Mouse (Mus musculus) kidney, embryonic 16.5 days (tissue): ENCODE measurements around the gene Mrpl20. TPM values are rescaled to one million over a fixed set of nuclear protein-coding genes. Genes with fewer than 3 reads are reported as not detected.

Source experiments
- ATAC-seq: fragments of 200-750 bp; cut with Nextera tagmentation; 2 replicates; pipeline ENCODE4 v1.8.0; 2017; ENCODE audit warnings: moderate TSS enrichment; ENCODE audit not compliant: low FRiP score, low TSS enrichment
- H3K27ac ChIP-seq: fragments of 300-500 bp; sonication (generic); 2 replicates; pipeline ENCODE4 v1.5.1; 2014; ENCODE audit warnings: low read length
- H3K27me3 ChIP-seq: fragments of 300-500 bp; sonication (generic); 2 replicates; pipeline ENCODE4 v1.6.1; 2014; ENCODE audit warnings: low read length, control low read depth, mixed read lengths; ENCODE audit not compliant: insufficient read depth
- H3K36me3 ChIP-seq: fragments of 300-500 bp; sonication (generic); 2 replicates; pipeline ENCODE4 v1.6.1; 2014; ENCODE audit warnings: low read length, control low read depth, mixed read lengths; ENCODE audit not compliant: insufficient read depth
- H3K4me1 ChIP-seq: fragments of 300-500 bp; sonication (generic); 2 replicates; pipeline ENCODE4 v1.6.1; 2014; ENCODE audit warnings: low read length, control low read depth, mixed read lengths; ENCODE audit not compliant: insufficient read depth
- H3K4me2 ChIP-seq: fragments of 300-500 bp; sonication (generic); replicated peaks from 2 replicates; pipeline ENCODE4 v1.6.1; 2014; ENCODE audit warnings: low read depth, low read length
- H3K4me3 ChIP-seq: fragments of 300-500 bp; sonication (generic); 2 replicates; pipeline ENCODE4 v1.5.1; 2014; ENCODE audit warnings: mild to moderate bottlenecking, low read length
- H3K9ac ChIP-seq: fragments of 300-500 bp; sonication (generic); replicated peaks from 2 replicates; pipeline ENCODE4 v1.6.1; 2014; ENCODE audit warnings: low read length
- H3K9me3 ChIP-seq: fragments of 300-500 bp; sonication (generic); 2 replicates; pipeline ENCODE4 v1.6.1; 2016; ENCODE audit warnings: low read length, control low read depth
- WGBS: fragments of 180-500 bp; shearing (Covaris S2); extraction: QIAGEN DNeasy Blood & Tissue Kit; methylation state at CpG from one replicate; pipeline ENCODE4 v1.1.7; 2014; 5-methylcytosine and 5-hydroxymethylcytosine counted together
- polyA plus RNA-seq: library from polyadenylated mRNA; unstranded; fragments of >200 nt; fragmentation: Nextera tagmentation; extraction: Ambion mirVana; gene quantifications from 2 replicates; pipeline ENCODE4 v1.2.1, GENCODE M21; 2015

Gene Mrpl20
- polyA plus RNA-seq, 1 experiment from 2014 or later: 209 TPM

DNA sequence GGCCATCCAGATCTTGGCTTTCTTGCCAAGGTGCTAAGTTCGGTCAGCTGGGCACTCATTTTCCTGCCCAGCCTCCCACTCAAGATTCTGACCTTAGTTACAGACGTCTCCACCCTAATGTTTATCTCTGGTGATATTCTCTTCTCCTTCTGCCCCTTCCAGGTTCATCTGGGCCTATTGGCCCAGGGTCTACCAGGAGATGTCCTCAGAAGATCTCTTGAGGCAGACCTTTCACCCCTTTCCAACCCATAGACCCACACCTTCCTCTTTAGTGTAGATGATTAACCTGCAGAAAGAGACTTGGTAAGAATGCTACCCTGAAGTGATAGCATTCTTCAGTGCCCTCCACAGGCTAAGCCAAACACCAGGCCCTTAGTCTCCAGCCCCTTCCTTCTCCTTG is 31.0 kb upstream of the Mrpl20 start:
- Histone ChIP-seq H3K4me3 (no peak overlapping the region), H3K9ac (no peak overlapping the region), H3K27ac (no peak overlapping the region), H3K27me3 (peaks cover 5% of the 10 kb centered on the region; the same call in 1 of the 2 replicates), H3K4me1 (peaks cover 29% of the 10 kb centered on the region), H3K9me3 (no peaks in the 10 kb centered on the region), H3K4me2 (no peak overlapping the region), H3K36me3 (no peaks in the 10 kb centered on the region)
- no peak for ATAC-seq
- WGBS: 64% methylated on average over 2 of the region's 2 CpGs

GRCm38 (mm10) chr4:155772786-155773185 is 29.9 kb upstream of the Mrpl20 start:
- peaks cover 5% of the 10 kb centered on the region; the same call in 1 of the 2 replicates for H3K27me3 ChIP-seq
- H3K27ac ChIP-seq: no peak overlapping the region
- no peak overlapping the region for H3K9ac ChIP-seq
- no peak overlapping the region for H3K4me2 ChIP-seq
- H3K4me3 ChIP-seq: no peak overlapping the region
- no peak for ATAC-seq
- H3K4me1 ChIP-seq: peaks cover 32% of the 10 kb centered on the region
- WGBS: 87% methylated on average over 13 of the region's 13 CpGs
- no peaks in the 10 kb centered on the region for H3K36me3 ChIP-seq
- no peaks in the 10 kb centered on the region for H3K9me3 ChIP-seq

DNA sequence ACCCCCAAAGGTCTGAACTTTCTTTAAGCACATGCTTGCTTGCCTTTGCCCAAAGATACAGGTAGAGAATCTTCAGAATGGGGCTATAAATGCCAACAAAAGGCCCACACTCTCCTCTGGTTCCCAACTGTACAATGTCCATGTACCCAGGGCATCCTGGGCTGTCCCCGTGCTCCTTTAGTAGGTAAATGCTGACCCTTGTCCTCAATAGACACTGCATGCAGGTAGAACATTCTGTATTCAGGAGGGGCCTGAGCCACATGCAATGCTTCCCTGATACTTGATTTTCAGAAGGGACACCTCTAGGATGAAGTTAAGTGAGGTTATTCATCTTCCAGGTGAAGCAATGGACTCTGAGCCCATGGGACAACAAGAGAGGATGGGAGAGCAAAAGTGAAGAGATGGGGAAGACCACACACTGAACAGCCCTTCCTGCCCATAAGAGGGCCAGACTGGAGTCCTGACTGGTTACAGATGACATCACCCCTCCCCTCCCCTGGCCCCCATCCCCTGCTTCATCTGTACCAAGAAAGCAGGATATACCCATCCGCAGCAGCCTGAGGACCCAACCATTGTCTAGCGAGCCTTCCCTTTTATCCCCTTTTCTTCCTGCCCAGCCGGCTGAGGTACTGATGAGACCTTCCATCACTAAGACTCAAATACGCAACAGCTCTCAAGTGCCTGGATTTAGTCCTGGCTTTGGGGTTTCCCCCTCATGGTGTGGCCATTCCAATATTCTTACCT is 29.2 kb upstream of the Mrpl20 start:
- H3K27ac ChIP-seq: no peak overlapping the region
- no peaks in the 10 kb centered on the region for H3K9me3 ChIP-seq
- no peaks in the 10 kb centered on the region for H3K36me3 ChIP-seq
- peak overlapping the region; percentile 79 for H3K4me2 ChIP-seq
- no peak overlapping the region for H3K9ac ChIP-seq
- WGBS: 41% methylated on average over 5 of the region's 5 CpGs
- H3K4me3 ChIP-seq: peak overlapping the region; percentile 44
- peaks cover 32% of the 10 kb centered on the region for H3K4me1 ChIP-seq
- H3K27me3 ChIP-seq: peaks cover 5% of the 10 kb centered on the region; the same call in 1 of the 2 replicates
- no peak for ATAC-seq

GRCm38 (mm10) chr4:155774280-155774754 is 28.4 kb upstream of the Mrpl20 start, which contains the start of gene Vwa1:
TSS of gene Vwa1 (minus strand) at chr4:155774698.
- H3K27me3 ChIP-seq: peaks cover 5% of the 10 kb centered on the region; the same call in 1 of the 2 replicates
- H3K4me2 ChIP-seq: peak within 1 kb of the TSS; percentile 79
- peak within 1 kb of the TSS; percentile 31; the same call in 1 of the 2 replicates for H3K27ac ChIP-seq
- peak within 1 kb of the TSS; percentile 44 for H3K4me3 ChIP-seq
- peaks cover 32% of the 10 kb centered on the region for H3K4me1 ChIP-seq
- ATAC-seq: peak; percentile 69
- H3K36me3 ChIP-seq: no peaks in the 10 kb centered on the region
- WGBS: 0% methylated on average over 35 of the region's 35 CpGs
- H3K9me3 ChIP-seq: no peaks in the 10 kb centered on the region
- H3K9ac ChIP-seq: peak within 1 kb of the TSS; percentile 63

- H3K4me3 ChIP-seq: peak overlapping the region; percentile 44
- peaks cover 5% of the 10 kb centered on the region; the same call in 1 of the 2 replicates for H3K27me3 ChIP-seq
- no peak overlapping the region for H3K9ac ChIP-seq
- H3K36me3 ChIP-seq: no peaks in the 10 kb centered on the region
- peak overlapping the region; percentile 31; the same call in 1 of the 2 replicates for H3K27ac ChIP-seq
- WGBS: 52% methylated on average over 9 of the region's 9 CpGs
- no peak for ATAC-seq
- H3K4me2 ChIP-seq: peak overlapping the region; percentile 79
- peaks cover 29% of the 10 kb centered on the region for H3K4me1 ChIP-seq
- H3K9me3 ChIP-seq: no peaks in the 10 kb centered on the region
These were observed 27.5 kb upstream of the Mrpl20 start for GRCm38 (mm10) chr4:155774971-155775740.

GRCm38 (mm10) chr4:155775855-155776254 is 26.8 kb upstream of the Mrpl20 start:
- Histone ChIP-seq H3K36me3 (no peaks in the 10 kb centered on the region), H3K27me3 (peaks cover 5% of the 10 kb centered on the region; the same call in 1 of the 2 replicates), H3K9ac (no peak overlapping the region), H3K4me3 (no peak overlapping the region), H3K4me1 (peaks cover 25% of the 10 kb centered on the region), H3K9me3 (no peaks in the 10 kb centered on the region), H3K4me2 (no peak overlapping the region), H3K27ac (peak overlapping the region; percentile 20; the same call in 1 of the 2 replicates)
- no peak for ATAC-seq
- WGBS: 79% methylated on average over 3 of the region's 3 CpGs

GRCm38 (mm10) chr4:155776704-155777335 is 25.9 kb upstream of the Mrpl20 start:
- peaks cover 5% of the 10 kb centered on the region; the same call in 1 of the 2 replicates for H3K27me3 ChIP-seq
- H3K27ac ChIP-seq: no peak overlapping the region
- 0 out of 2 replicates have a peak overlapping the region, but pooled peaks have one; percentile 2 for H3K9ac ChIP-seq
- WGBS: 52% methylated on average over 2 of the region's 2 CpGs
- H3K4me3 ChIP-seq: no peak overlapping the region
- H3K4me2 ChIP-seq: no peak overlapping the region
- H3K4me1 ChIP-seq: peaks cover 28% of the 10 kb centered on the region
- H3K9me3 ChIP-seq: no peaks in the 10 kb centered on the region
- ATAC-seq: no peak
- H3K36me3 ChIP-seq: no peaks in the 10 kb centered on the region

DNA sequence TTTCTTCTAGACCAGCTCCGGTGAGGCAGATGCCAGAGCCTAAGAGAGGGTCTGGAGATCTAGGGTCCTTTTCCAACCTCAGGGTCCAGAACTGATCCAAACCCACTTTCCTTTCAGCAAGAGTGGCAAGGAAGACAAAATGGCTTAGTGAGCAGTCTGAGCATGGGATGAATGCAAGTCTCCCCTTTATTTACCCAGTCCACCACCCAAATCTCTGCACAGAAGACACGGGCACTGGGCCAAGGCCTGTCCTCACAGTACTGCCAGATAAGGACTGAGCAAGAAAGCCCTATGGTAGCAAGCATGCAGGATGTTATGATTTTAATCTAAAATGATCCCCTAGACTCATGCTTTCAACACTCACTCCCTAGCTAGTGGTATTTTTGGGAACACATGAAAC is 24.9 kb upstream of the Mrpl20 start:
- Histone ChIP-seq H3K27ac (no peak overlapping the region), H3K36me3 (no peaks in the 10 kb centered on the region), H3K27me3 (peaks cover 5% of the 10 kb centered on the region; the same call in 1 of the 2 replicates), H3K9me3 (no peaks in the 10 kb centered on the region), H3K4me3 (no peak overlapping the region), H3K9ac (no peak overlapping the region), H3K4me2 (no peak overlapping the region), H3K4me1 (peaks cover 28% of the 10 kb centered on the region)
- 89% methylated on average over 2 of the region's 2 CpGs for WGBS
- ATAC-seq: no peak

- H3K36me3 ChIP-seq: no peaks in the 10 kb centered on the region
- WGBS: 84% methylated on average over 4 of the region's 4 CpGs
- no peak overlapping the region for H3K27ac ChIP-seq
- H3K4me2 ChIP-seq: no peak overlapping the region
- H3K9ac ChIP-seq: no peak overlapping the region
- H3K4me3 ChIP-seq: no peak overlapping the region
- H3K27me3 ChIP-seq: no peaks in the 10 kb centered on the region
- peaks cover 29% of the 10 kb centered on the region for H3K4me1 ChIP-seq
- no peak for ATAC-seq
- no peaks in the 10 kb centered on the region for H3K9me3 ChIP-seq
These were observed 23.2 kb upstream of the Mrpl20 start for GRCm38 (mm10) chr4:155779498-155779897.
